Mouse (Mus musculus): Measurements from ENCODE around the gene Ociad1. TPM values are rescaled to one million over a fixed set of nuclear protein-coding genes. Genes with fewer than 3 reads are reported as not detected.

Ociad1 gene
- polyA plus RNA-seq, 1 experiment from 2014 or later: 220 TPM

DNA sequence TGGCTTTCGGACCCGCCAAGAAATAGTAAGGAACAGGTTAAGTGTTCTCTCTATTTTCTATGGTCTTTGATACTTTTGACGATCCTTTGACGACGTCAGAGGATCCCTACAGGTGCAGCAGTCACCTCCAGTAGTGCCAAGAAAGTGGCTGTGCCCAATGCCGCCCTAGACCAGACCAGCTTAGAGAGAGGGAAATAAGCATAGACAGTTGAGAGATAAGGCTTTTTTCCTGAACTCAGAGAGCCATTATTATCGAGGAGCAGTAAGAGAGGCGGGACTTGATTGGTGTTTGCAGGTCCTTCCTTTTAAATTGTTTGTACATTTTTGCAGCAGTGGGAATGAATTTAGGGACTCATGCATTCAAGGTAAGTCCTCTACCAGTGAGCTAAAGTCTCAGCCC is 34.9 kb upstream of the Ociad1 start:
- Histone ChIP-seq H3K4me2 (peak overlapping the region; percentile 84), H3K9me3 (no peaks in the 10 kb centered on the region), H3K4me3 (peak overlapping the region; percentile 99), H3K4me1 (peaks cover 29% of the 10 kb centered on the region), H3K9ac (peak overlapping the region; percentile 79), H3K27ac (replicated peaks) (peak overlapping the region; percentile 76; the same call in 1 of the 2 replicates), H3K27me3 (replicated peaks) (no peaks in the 10 kb centered on the region), H3K36me3 (no peaks in the 10 kb centered on the region)
- no peak for ATAC-seq (ENCODE audit: extremely low read depth, insufficient number of reproducible peaks, low FRiP score, low TSS enrichment)
- WGBS: 42% methylated on average over 8 of the region's 8 CpGs

DNA sequence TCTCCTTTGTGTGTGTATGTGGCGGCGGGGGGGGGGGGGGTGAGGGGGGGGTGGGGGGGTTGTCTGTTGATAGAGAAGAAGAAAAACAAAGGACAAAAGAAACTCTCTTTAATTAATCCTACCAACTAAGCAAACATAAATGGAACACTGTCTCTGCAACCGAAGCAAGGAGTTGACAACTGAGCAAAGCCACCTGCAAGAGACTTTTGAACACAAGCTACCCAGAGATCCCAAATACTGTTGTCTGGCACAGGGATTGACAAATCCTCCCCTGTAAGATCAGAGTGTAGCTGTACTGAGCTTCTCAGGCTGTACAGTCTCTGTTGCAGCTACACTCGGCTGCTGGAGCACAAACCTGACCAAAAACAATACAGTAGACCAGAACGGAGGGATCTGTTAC is 28.5 kb upstream of the Ociad1 start:
- H3K27ac ChIP-seq (replicated peaks): no peak overlapping the region
- H3K4me1 ChIP-seq: peaks cover 12% of the 10 kb centered on the region
- no peak overlapping the region for H3K4me2 ChIP-seq
- ATAC-seq (ENCODE audit: extremely low read depth, insufficient number of reproducible peaks, low FRiP score, low TSS enrichment): no peak
- 77% methylated on average over 3 of the region's 5 CpGs for WGBS
- H3K4me3 ChIP-seq: no peak overlapping the region
- H3K36me3 ChIP-seq: no peaks in the 10 kb centered on the region
- H3K9ac ChIP-seq: no peak overlapping the region
- H3K27me3 ChIP-seq (replicated peaks): no peaks in the 10 kb centered on the region
- H3K9me3 ChIP-seq: no peaks in the 10 kb centered on the region

DNA sequence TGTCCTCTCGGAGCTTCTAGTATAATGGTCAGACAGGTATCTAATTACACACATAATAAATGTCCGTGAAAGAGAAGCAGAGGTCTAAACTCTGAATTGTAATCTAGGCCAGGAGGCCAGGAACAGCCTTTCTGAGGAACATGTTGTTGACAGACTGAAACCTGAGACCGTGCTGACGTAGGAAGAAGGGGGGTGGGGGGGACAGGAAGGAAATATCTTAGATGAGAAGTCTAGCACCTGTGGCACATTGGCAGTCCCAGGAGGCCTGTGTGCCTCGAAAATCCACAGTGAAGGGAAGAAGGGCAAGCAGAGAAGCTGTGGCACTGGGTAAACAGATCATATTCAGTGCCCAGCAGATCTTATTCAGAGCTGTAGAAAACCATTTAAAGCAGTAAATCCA is 27.1 kb upstream of the Ociad1 start:
- no peak overlapping the region for H3K9ac ChIP-seq
- no peak for ATAC-seq (ENCODE audit: extremely low read depth, insufficient number of reproducible peaks, low FRiP score, low TSS enrichment)

DNA sequence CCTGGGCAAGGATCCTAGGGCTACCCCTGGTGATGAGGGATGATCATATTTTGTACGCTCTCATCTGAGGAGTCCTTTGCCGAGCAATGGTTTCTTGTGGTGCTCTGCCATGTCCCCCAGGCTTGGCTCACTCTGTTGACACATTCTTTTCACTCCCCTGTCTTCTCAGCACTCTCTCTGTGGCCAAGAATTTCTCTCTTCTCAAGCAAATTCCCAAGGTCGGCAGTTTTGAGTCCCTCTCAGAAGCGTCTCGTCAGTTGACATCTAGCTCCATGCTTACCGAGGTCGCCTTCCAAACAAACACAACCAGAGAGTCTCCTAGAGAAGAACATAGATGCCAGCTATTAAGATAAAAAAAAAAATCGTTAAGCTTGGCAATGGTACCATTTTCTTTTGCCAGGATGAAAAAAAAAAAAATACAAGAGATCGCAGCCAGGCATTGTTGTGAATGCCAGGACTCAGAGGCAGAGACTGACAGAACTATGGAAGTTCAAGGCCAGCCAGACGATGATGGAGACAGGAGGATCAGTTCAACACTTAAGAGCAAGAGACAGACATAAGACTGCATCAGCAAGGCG is 23.9 kb upstream of the Ociad1 start:
- Histone ChIP-seq H3K36me3 (no peaks in the 10 kb centered on the region), H3K4me3 (no peak overlapping the region), H3K4me1 (peaks cover 43% of the 10 kb centered on the region), H3K4me2 (no peak overlapping the region), H3K27ac (replicated peaks) (no peak overlapping the region), H3K27me3 (replicated peaks) (no peaks in the 10 kb centered on the region), H3K9ac (no peak overlapping the region), H3K9me3 (no peaks in the 10 kb centered on the region)
- ATAC-seq (ENCODE audit: extremely low read depth, insufficient number of reproducible peaks, low FRiP score, low TSS enrichment): no peak
- WGBS: 58% methylated on average over 11 of the region's 11 CpGs

More for the DNA sequence above, 27.1 kb upstream of the Ociad1 start:
- Histone ChIP-seq H3K36me3 (no peaks in the 10 kb centered on the region), H3K4me3 (no peak overlapping the region), H3K27me3 (replicated peaks) (no peaks in the 10 kb centered on the region), H3K27ac (replicated peaks) (0 out of 2 replicates have a peak overlapping the region, but pooled peaks have one; percentile 12), H3K4me1 (peaks cover 16% of the 10 kb centered on the region), H3K4me2 (no peak overlapping the region), H3K9me3 (no peaks in the 10 kb centered on the region)
- 31% methylated on average over 5 of the region's 5 CpGs for WGBS

DNA sequence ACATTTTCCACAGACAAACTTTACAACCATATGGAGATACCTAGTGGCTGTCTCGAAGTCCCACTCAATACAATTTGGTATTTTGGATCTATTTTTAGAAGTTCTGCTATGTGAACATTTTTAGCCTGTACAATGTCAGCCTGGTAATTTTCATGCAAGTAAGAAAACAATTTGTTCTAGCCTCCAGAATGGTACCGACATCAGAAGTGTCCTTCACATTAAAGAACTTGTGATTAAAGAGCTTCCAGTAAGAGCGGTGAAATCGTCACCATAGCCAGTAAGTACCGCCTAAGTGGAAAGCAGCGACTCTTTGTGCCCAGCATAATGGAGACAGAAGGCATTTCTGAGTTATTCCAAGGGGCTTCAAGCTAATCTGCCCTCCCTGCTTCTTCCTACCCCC is 22.0 kb upstream of the Ociad1 start:
- H3K27me3 ChIP-seq (replicated peaks): no peaks in the 10 kb centered on the region
- no peak overlapping the region for H3K4me3 ChIP-seq
- no peaks in the 10 kb centered on the region for H3K36me3 ChIP-seq
- no peak for ATAC-seq (ENCODE audit: extremely low read depth, insufficient number of reproducible peaks, low FRiP score, low TSS enrichment)
- H3K4me2 ChIP-seq: peak overlapping the region; percentile 46
- H3K9ac ChIP-seq: no peak overlapping the region; the same call in 1 of the 2 replicates
- peaks cover 36% of the 10 kb centered on the region for H3K4me1 ChIP-seq
- peak overlapping the region; percentile 78 for H3K27ac ChIP-seq (replicated peaks)
- H3K9me3 ChIP-seq: no peaks in the 10 kb centered on the region
- 31% methylated on average over 6 of the region's 6 CpGs for WGBS

DNA sequence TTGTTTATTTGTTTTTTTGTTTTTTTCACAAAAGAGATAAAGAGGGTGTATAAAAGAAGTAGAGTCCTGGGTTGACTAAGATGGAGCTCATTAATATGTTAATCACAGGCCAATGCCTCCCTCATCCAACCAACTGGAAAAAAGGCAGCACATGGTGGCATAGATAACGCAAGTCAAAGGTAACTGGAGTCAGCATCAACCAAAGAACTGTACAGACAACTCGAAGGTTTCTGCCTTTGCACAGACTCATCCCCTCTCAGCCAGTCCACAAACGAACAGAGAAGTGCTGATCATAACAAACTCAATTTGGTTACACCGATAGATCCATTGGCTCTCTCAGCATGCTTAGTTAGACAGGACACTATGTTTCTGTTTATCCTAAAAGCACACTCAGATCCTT is 19.4 kb upstream of the Ociad1 start:
- 76% methylated on average over 4 of the region's 4 CpGs for WGBS
- H3K4me2 ChIP-seq: no peak overlapping the region
- peaks cover 36% of the 10 kb centered on the region for H3K4me1 ChIP-seq

DNA sequence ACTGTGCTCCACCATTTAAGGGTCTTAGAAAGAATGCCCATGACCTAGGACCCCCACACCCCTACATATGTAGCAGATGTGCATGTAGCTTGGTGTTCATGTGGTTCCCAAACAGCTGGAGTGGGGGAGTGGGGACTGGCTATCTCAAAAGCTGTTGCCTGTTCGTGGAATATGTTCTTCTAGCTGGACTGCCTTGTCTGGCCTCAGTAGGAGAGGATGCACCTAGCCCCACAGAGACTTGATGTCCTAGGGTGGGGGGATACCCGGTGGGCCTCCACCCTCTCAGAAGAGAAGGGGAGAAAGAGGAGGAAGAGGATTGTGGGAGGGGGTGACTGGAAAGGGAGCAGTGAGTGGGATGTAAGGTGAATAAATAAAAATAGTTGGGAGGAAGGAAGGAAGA is 17.6 kb upstream of the Ociad1 start:
- Histone ChIP-seq H3K36me3 (no peaks in the 10 kb centered on the region), H3K27ac (replicated peaks) (no peak overlapping the region), H3K9ac (no peak overlapping the region), H3K9me3 (no peaks in the 10 kb centered on the region), H3K4me2 (no peak overlapping the region), H3K4me1 (peaks cover 47% of the 10 kb centered on the region), H3K4me3 (no peak overlapping the region), H3K27me3 (replicated peaks) (no peaks in the 10 kb centered on the region)
- ATAC-seq (ENCODE audit: extremely low read depth, insufficient number of reproducible peaks, low FRiP score, low TSS enrichment): no peak
- WGBS: 64% methylated on average over 2 of the region's 2 CpGs

More for the DNA sequence above, 19.4 kb upstream of the Ociad1 start:
- H3K9me3 ChIP-seq: no peaks in the 10 kb centered on the region
- no peaks in the 10 kb centered on the region for H3K27me3 ChIP-seq (replicated peaks)
- ATAC-seq (ENCODE audit: extremely low read depth, insufficient number of reproducible peaks, low FRiP score, low TSS enrichment): no peak
- no peak overlapping the region for H3K9ac ChIP-seq
- H3K27ac ChIP-seq (replicated peaks): no peak overlapping the region
- H3K4me3 ChIP-seq: no peak overlapping the region
- H3K36me3 ChIP-seq: no peaks in the 10 kb centered on the region

DNA sequence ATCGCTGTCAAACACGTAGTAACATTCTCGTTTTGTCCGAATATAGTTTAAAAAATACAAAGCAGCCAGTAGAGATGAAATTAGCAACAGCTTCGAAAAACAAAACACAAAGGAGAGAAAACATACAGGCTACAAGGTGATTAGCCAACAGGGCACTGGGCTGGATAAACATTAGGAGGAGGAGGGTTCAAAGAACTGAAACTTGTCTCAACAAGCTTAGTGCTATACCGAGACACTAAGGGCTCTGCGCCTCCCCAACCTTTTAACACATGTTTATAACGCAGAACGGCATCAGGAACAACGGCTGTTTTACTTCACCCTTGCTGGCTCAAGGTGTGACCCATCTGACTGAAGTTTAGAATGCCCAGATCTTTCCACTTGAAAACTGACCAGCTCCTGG is 13.4 kb upstream of the Ociad1 start:
- H3K4me1 ChIP-seq: peaks cover 24% of the 10 kb centered on the region
- 48% methylated on average over 10 of the region's 10 CpGs for WGBS
- no peaks in the 10 kb centered on the region for H3K27me3 ChIP-seq (replicated peaks)
- no peak for ATAC-seq (ENCODE audit: extremely low read depth, insufficient number of reproducible peaks, low FRiP score, low TSS enrichment)
- no peaks in the 10 kb centered on the region for H3K9me3 ChIP-seq
- H3K36me3 ChIP-seq: no peaks in the 10 kb centered on the region
- H3K9ac ChIP-seq: 0 out of 2 replicates have a peak overlapping the region, but pooled peaks have one; percentile 17
- no peak overlapping the region for H3K4me3 ChIP-seq
- H3K27ac ChIP-seq (replicated peaks): peak overlapping the region; percentile 83
- peak overlapping the region; percentile 38 for H3K4me2 ChIP-seq

DNA sequence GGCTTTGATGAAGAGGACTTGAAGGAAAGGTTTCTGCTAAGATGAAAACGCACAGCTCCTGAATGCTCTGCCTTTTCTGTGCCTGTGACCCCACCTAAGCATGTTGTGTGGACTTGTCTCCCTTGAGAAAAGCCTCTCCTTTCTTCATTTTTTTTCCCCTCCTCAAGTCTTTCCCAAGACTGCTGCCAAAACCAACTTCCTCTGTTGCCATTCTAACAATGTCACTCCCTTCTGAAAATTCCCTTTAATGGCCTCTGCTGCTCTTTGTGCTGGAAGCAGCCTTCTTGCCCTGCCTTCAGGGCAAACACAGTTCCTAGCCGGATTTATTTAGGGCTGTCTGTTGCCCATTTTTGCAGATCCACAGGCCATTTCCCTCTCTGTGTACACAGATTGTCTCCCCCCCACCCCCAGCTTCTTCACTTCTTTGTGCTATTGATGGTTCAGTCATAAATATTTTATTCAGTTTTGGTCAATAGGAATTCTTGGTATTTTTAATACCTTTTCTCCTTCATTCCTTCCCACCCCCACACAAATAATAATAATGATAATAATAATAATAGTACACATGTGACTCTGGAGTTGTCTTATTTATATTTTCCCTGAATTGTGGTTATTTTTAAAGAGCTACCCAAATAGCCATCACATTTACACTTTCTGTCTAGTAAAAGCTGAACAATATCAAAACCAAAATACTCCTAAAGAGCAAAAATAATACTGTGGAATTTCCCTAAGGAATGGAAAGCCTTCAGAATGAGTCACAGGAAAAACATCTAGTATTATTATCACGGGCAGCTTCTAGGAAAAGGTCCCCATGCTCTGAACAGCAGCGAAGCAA is 12.6 kb upstream of the Ociad1 start:
- Histone ChIP-seq H3K4me3 (no peak overlapping the region), H3K27ac (replicated peaks) (peak overlapping the region; percentile 83), H3K27me3 (replicated peaks) (no peaks in the 10 kb centered on the region), H3K4me2 (peak overlapping the region; percentile 38), H3K36me3 (no peaks in the 10 kb centered on the region), H3K9ac (peak overlapping the region; percentile 28; the same call in 1 of the 2 replicates), H3K9me3 (no peaks in the 10 kb centered on the region), H3K4me1 (peaks cover 24% of the 10 kb centered on the region)
- ATAC-seq (ENCODE audit: extremely low read depth, insufficient number of reproducible peaks, low FRiP score, low TSS enrichment): no peak; the same call in 1 of the 2 replicates
- 49% methylated on average over 4 of the region's 4 CpGs for WGBS

DNA sequence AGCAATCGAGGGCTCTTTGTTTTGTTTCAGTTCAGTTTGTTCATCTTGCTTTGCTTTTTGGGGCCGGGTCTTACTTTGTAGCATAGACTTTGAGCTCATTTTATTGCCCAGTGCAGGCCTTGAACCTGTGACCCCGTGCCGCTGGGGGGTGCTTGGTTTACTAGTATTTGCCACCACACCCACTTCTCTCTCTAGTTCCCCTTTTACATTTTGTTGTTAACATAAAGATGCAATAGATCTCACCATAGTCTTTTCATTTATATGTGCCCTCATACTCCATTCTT is 12.1 kb upstream of the Ociad1 start:
- no peak for ATAC-seq (ENCODE audit: extremely low read depth, insufficient number of reproducible peaks, low FRiP score, low TSS enrichment)
- Histone ChIP-seq H3K9me3 (no peaks in the 10 kb centered on the region), H3K4me3 (no peak overlapping the region), H3K4me1 (peaks cover 24% of the 10 kb centered on the region), H3K36me3 (no peaks in the 10 kb centered on the region), H3K4me2 (peak overlapping the region; percentile 9; the same call in 1 of the 2 replicates), H3K27ac (replicated peaks) (peak overlapping the region; percentile 74), H3K27me3 (replicated peaks) (no peaks in the 10 kb centered on the region), H3K9ac (no peak overlapping the region)
- 70% methylated on average over 4 of the region's 4 CpGs for WGBS

DNA sequence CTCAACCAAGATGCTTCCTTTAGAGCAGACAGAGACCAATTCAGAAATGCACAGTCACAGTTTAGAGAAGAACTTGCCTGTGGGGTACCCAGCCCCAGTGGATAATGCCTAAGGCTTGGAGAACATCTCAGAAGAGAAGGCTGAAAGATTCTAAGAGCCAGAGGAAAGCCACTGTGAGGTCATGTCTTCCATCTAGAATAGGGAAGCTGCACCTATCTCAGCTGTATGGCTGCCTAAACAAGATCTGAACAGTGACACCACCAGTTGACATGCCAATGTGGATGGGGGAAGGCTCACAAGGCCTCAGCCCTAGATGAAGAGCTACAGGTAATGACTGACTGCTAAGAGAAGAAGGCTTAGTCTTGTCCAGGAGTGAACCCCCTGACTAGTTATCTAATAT is 8.5 kb upstream of the Ociad1 start:
- Histone ChIP-seq H3K36me3 (no peaks in the 10 kb centered on the region), H3K9ac (no peak overlapping the region), H3K4me1 (peaks cover 19% of the 10 kb centered on the region), H3K27me3 (replicated peaks) (no peaks in the 10 kb centered on the region), H3K27ac (replicated peaks) (no peak overlapping the region), H3K4me3 (no peak overlapping the region), H3K4me2 (no peak overlapping the region), H3K9me3 (no peaks in the 10 kb centered on the region)
- ATAC-seq (ENCODE audit: extremely low read depth, insufficient number of reproducible peaks, low FRiP score, low TSS enrichment): no peak

Data from heart, embryonic 13.5 days (tissue).